Mouse (Mus musculus): ENCODE data around the gene Dpp9. TPM values are rescaled to one million over a fixed set of nuclear protein-coding genes. Genes with fewer than 3 reads are reported as not detected.

The Dpp9 gene
- 10 to 100 TPM; 48.5 to 51.0 TPM for polyA plus RNA-seq (2017; shearing (Covaris generic))

GRCm38 (mm10) chr17:56218377-56219191 lies at the start of gene Dpp9:
TSS of gene Dpp9 (minus strand) at chr17:56218905.

GRCm38 (mm10) chr17:56256239-56256881 lies 37.7 kb upstream of the Dpp9 start, which contains the start of gene Fem1a:
TSS of gene Fem1a (plus strand) at chr17:56256810.

GRCm38 (mm10) chr17:56183658-56184103 lies 35.0 kb downstream of the Dpp9 start, which contains the start of gene Mydgf:
TSS of gene Mydgf (minus strand) at chr17:56183920.

GRCm38 (mm10) chr17:56162231-56162774 lies 56.4 kb downstream of the Dpp9 start, which contains the start of gene Tnfaip8l1:
TSS of gene Tnfaip8l1 (plus strand) at chr17:56162477.

GRCm38 (mm10) chr17:56139858-56140595 lies 78.7 kb downstream of the Dpp9 start, which contains the start of gene Sema6b:
TSS of gene Sema6b (minus strand) at chr17:56140343.

Other genes with a start within 250 kb of the Dpp9 start
- 1 to 10 TPM in 1 of 2 experiments, under 1 TPM in 1; 0.29 to 1.8 TPM for gene Shd, start 248.4 kb downstream of the Dpp9 start, polyA plus RNA-seq (2017; shearing (Covaris generic))
- 1 to 10 TPM; 2.4 to 4.9 TPM for gene Fsd1, start 232.4 kb downstream of the Dpp9 start, polyA plus RNA-seq (2017; shearing (Covaris generic))
- gene Stap2, start 213.3 kb downstream of the Dpp9 start, polyA plus RNA-seq (2017; shearing (Covaris generic)) = 1 to 10 TPM in 1 of 2 experiments, under 1 TPM in 1; 0.48 to 1.7 TPM
- gene Mpnd, start 213.2 kb downstream of the Dpp9 start, polyA plus RNA-seq (2017; shearing (Covaris generic)) = 100 to 1,000 TPM; 114 to 185 TPM
- 100 to 1,000 TPM; 167 to 234 TPM for gene Sh3gl1, start 182.3 kb downstream of the Dpp9 start, polyA plus RNA-seq (2017; shearing (Covaris generic))
- gene Chaf1a, start 178.5 kb downstream of the Dpp9 start, polyA plus RNA-seq (2017; shearing (Covaris generic)) = 1 to 10 TPM; 2.9 to 3.2 TPM
- gene Ubxn6, start 143.9 kb downstream of the Dpp9 start, polyA plus RNA-seq (2017; shearing (Covaris generic)) = 10 to 100 TPM; 65.6 to 85.6 TPM
- gene Hdgfl2, start 139.3 kb downstream of the Dpp9 start, polyA plus RNA-seq (2017; shearing (Covaris generic)) = 100 to 1,000 TPM; 137 to 167 TPM
- not detected for gene Plin4, start 109.1 kb downstream of the Dpp9 start, polyA plus RNA-seq (2017; shearing (Covaris generic))
- gene Plin5, start 101.3 kb downstream of the Dpp9 start, polyA plus RNA-seq (2017; shearing (Covaris generic)) = not detected
- gene Lrg1, start 96.9 kb downstream of the Dpp9 start, polyA plus RNA-seq (2017; shearing (Covaris generic)) = under 1 TPM; 0.20 to 0.29 TPM
- under 1 TPM; 0.20 to 0.59 TPM for gene Sema6b, start 78.6 kb downstream of the Dpp9 start, polyA plus RNA-seq (2017; shearing (Covaris generic))
- 10 to 100 TPM; 28.7 to 32.9 TPM for gene Tnfaip8l1, start 56.4 kb downstream of the Dpp9 start, polyA plus RNA-seq (2017; shearing (Covaris generic))
- 10 to 100 TPM; 53.0 to 57.5 TPM for gene Mydgf, start 35.0 kb downstream of the Dpp9 start, polyA plus RNA-seq (2017; shearing (Covaris generic))
- gene Fem1a, start 37.9 kb upstream of the Dpp9 start, polyA plus RNA-seq (2017; shearing (Covaris generic)) = 10 to 100 TPM; 16.2 to 27.8 TPM
- gene Ticam1, start 57.9 kb upstream of the Dpp9 start, polyA plus RNA-seq (2017; shearing (Covaris generic)) = 1 to 10 TPM; 7.4 to 7.6 TPM
- gene Plin3, start 74.0 kb upstream of the Dpp9 start, polyA plus RNA-seq (2017; shearing (Covaris generic)) = 10 to 100 TPM; 32.9 to 34.3 TPM
- gene Arrdc5, start 81.4 kb upstream of the Dpp9 start, polyA plus RNA-seq (2017; shearing (Covaris generic)) = under 1 TPM; 0.14 to 0.72 TPM
- 1 to 10 TPM; 7.9 to 8.8 TPM for gene Uhrf1, start 84.4 kb upstream of the Dpp9 start, polyA plus RNA-seq (2017; shearing (Covaris generic))
- 10 to 100 TPM; 46.8 to 61.2 TPM for gene Kdm4b, start 107.2 kb upstream of the Dpp9 start, polyA plus RNA-seq (2017; shearing (Covaris generic))

Data from inflammation-experienced regulatory T-cells (primary cell).